ENCODE assay signal across 1 mouse cellular context in genomic region chr8:105854303-105854702, GRCm38 (mm10).
TF ChIP-seq lines count a peak whose summit lies in the region.

No protein-coding gene starts in this region.

TF ChIP-seq in CH12.LX, 34 proteins besides CTCF, POLR2A, EP300 and RAD21:
- no peak for TF ChIP-seq UBTF (IDR thresholded peaks at IDR 0.05; ENCODE audit: low read depth, low read length)
- no peak for TF ChIP-seq TCF12 (IDR thresholded peaks at IDR 0.05; ENCODE audit: low read depth, low read length)
- TF ChIP-seq MEF2A (IDR thresholded peaks at IDR 0.05; ENCODE audit: borderline replicate concordance, low read depth, low read length) = no peak
- no peak for TF ChIP-seq JUN (IDR thresholded peaks at IDR 0.05; ENCODE audit: insufficient read depth, low read depth, low read length)
- no peak for TF ChIP-seq MAFK (IDR thresholded peaks at IDR 0.05; ENCODE audit: insufficient replicate concordance, low read length)
- no peak for TF ChIP-seq NRF1 (IDR thresholded peaks at IDR 0.05; ENCODE audit: low read depth, low read length)
- TF ChIP-seq JUND (conservative IDR thresholded peaks at IDR 0.05; ENCODE audit: low read depth, low read length) = no peak
- no peak for TF ChIP-seq POLR2AphosphoS2 (IDR thresholded peaks at IDR 0.05; ENCODE audit: low read depth, low read length)
- no peak for TF ChIP-seq MAX (IDR thresholded peaks at IDR 0.05; ENCODE audit: low read length)
- no peak for TF ChIP-seq MAZ (IDR thresholded peaks at IDR 0.05; ENCODE audit: low read depth, low read length)
- TF ChIP-seq PAX5 (IDR thresholded peaks at IDR 0.05; ENCODE audit: low read length) = no peak
- no peak for TF ChIP-seq BHLHE40 (IDR thresholded peaks at IDR 0.05; ENCODE audit: low read depth, low read length)
- no peak for TF ChIP-seq RCOR1 (conservative IDR thresholded peaks at IDR 0.05; ENCODE audit: low read depth, low read length)
- TF ChIP-seq USF2 (conservative IDR thresholded peaks at IDR 0.05; ENCODE audit: low read depth, low read length) = no peak
- no peak for TF ChIP-seq E2F4 (IDR thresholded peaks at IDR 0.05; ENCODE audit: insufficient replicate concordance, low read depth, low read length)
TF ChIP-seq in CH12.LX: peak in this region for 0.
